13 mouse cellular contexts compared by ENCODE assay signal in the genomic region with DNA sequence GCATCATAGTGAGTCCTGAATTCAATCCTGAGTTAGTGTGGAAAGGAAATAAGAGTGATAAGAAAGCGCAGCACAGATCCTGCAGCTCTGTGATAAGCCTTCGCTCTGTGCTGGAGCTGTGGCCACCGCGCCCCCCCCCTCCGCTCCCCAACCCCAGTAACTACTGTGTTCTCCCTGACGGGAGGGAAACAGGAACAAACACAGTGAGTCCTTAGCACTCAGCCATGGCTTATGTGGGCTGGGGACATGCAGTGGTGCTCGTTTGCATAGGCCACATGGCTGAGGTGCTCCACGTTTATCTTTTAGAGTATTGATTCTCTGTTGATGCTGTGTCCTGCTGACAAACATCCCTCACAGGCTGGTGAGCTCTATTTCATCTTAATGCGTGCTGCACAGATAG. TPM values are rescaled to one million over a fixed set of nuclear protein-coding genes. Genes with fewer than 3 reads are reported as not detected.
DNase-seq lines count a peak whose midpoint lies in the region; ATAC-seq and TF ChIP-seq lines count a peak whose summit lies in the region.
"Had no signal": no experiment of that assay in that cellular context is flagged by ENCODE, and none has a peak within 500 bp of the region (broad histone marks: within the 10 kb centered on the region; RNA-seq: fewer than 3 reads in every experiment).

No protein-coding gene starts in this region.

- no peak overlapping the region for H3K9ac ChIP-seq in midbrain, embryonic 13.5 days (replicated peaks)
- no peak overlapping the region for H3K9ac ChIP-seq in midbrain, postnatal 0 days (replicated peaks; ENCODE audit: low read length, poor library complexity, severe bottlenecking)
- H3K9ac ChIP-seq in liver, embryonic 15.5 days: no peak overlapping the region
- H3K9ac ChIP-seq in stomach, embryonic 15.5 days: no peak overlapping the region
- no peak overlapping the region for H3K9ac ChIP-seq in hindbrain, embryonic 13.5 days
- H3K9ac ChIP-seq: embryonic facial prominence, embryonic 15.5 days had no signal

- H3K4me1 ChIP-seq in heart, embryonic 10.5 days: peaks cover 4% of the 10 kb centered on the region; the same call in 1 of the 2 replicates
- peaks cover 5% of the 10 kb centered on the region for H3K4me1 ChIP-seq in midbrain, embryonic 13.5 days (replicated peaks)
- H3K4me1 ChIP-seq in midbrain, postnatal 0 days (ENCODE audit: insufficient read depth, low read length): no peaks in the 10 kb centered on the region
- peaks cover 7% of the 10 kb centered on the region for H3K4me1 ChIP-seq in liver, embryonic 15.5 days (replicated peaks)
- no peaks in the 10 kb centered on the region for H3K4me1 ChIP-seq in stomach, embryonic 15.5 days
- no peaks in the 10 kb centered on the region for H3K4me1 ChIP-seq in hindbrain, embryonic 13.5 days (replicated peaks)
- H3K4me1 ChIP-seq: embryonic facial prominence, embryonic 15.5 days had no signal

- no peak for TF ChIP-seq CTCF in midbrain, postnatal 0 days (IDR thresholded peaks at IDR 0.05)

- peak; percentile 85 for DNase-seq in heart, embryonic 10.5 days (ENCODE audit: low spot score)
- DNase-seq in heart, postnatal 14 days: no peak
- DNase-seq in midbrain, postnatal 0 days (ENCODE audit: low spot score): no peak
- DNase-seq in cerebellum, postnatal 14 days: no peak
- DNase-seq: gastrocnemius, postnatal 14 days; kidney, postnatal 4 days; thymus, postnatal 14 days had no signal

- 31% methylated on average over 9 of the region's 9 CpGs for WGBS in heart, embryonic 10.5 days
- whole genome bisulfite sequencing in midbrain, embryonic 13.5 days: 78% methylated on average over 9 of the region's 9 CpGs
- WGBS in midbrain, postnatal 0 days: 66% methylated on average over 9 of the region's 9 CpGs
- WGBS in liver, embryonic 15.5 days (ENCODE audit: insufficient replicate concordance): 1% methylated on average over 9 of the region's 9 CpGs
- 59% methylated on average over 9 of the region's 9 CpGs for WGBS in stomach, embryonic 15.5 days
- WGBS in hindbrain, embryonic 13.5 days: 78% methylated on average over 9 of the region's 9 CpGs

- peaks cover 36% of the 10 kb centered on the region for H3K36me3 ChIP-seq in heart, embryonic 10.5 days
- peaks cover 42% of the 10 kb centered on the region for H3K36me3 ChIP-seq in midbrain, embryonic 13.5 days
- peaks cover 19% of the 10 kb centered on the region for H3K36me3 ChIP-seq in midbrain, postnatal 0 days (ENCODE audit: insufficient read depth, low read length)
- peaks cover 9% of the 10 kb centered on the region; the same call in 1 of the 2 replicates for H3K36me3 ChIP-seq in liver, embryonic 15.5 days (replicated peaks)
- H3K36me3 ChIP-seq in stomach, embryonic 15.5 days: peaks cover 17% of the 10 kb centered on the region
- H3K36me3 ChIP-seq in hindbrain, embryonic 13.5 days: peaks cover 46% of the 10 kb centered on the region

- no peaks in the 10 kb centered on the region for H3K27me3 ChIP-seq in heart, embryonic 10.5 days (ENCODE audit: insufficient read depth, poor library complexity, severe bottlenecking)
- no peaks in the 10 kb centered on the region for H3K27me3 ChIP-seq in midbrain, embryonic 13.5 days
- no peaks in the 10 kb centered on the region for H3K27me3 ChIP-seq in midbrain, postnatal 0 days (ENCODE audit: insufficient read depth, low read length)
- H3K27me3 ChIP-seq in liver, embryonic 15.5 days: no peaks in the 10 kb centered on the region
- no peaks in the 10 kb centered on the region for H3K27me3 ChIP-seq in stomach, embryonic 15.5 days (replicated peaks)
- H3K27me3 ChIP-seq in hindbrain, embryonic 13.5 days: no peaks in the 10 kb centered on the region
- H3K27me3 ChIP-seq: embryonic facial prominence, embryonic 15.5 days had no signal

- no peak overlapping the region for H3K4me3 ChIP-seq in heart, embryonic 10.5 days
- no peak overlapping the region for H3K4me3 ChIP-seq in midbrain, embryonic 13.5 days (replicated peaks)
- no peak overlapping the region for H3K4me3 ChIP-seq in midbrain, postnatal 0 days (ENCODE audit: low read depth, low read length)
- no peak overlapping the region for H3K4me3 ChIP-seq in liver, embryonic 15.5 days (replicated peaks)
- H3K4me3 ChIP-seq in stomach, embryonic 15.5 days (replicated peaks): no peak overlapping the region
- H3K4me3 ChIP-seq in hindbrain, embryonic 13.5 days: no peak overlapping the region
- H3K4me3 ChIP-seq: embryonic facial prominence, embryonic 15.5 days had no signal

- no peaks in the 10 kb centered on the region for H3K9me3 ChIP-seq in heart, embryonic 10.5 days
- H3K9me3 ChIP-seq in midbrain, embryonic 13.5 days: no peaks in the 10 kb centered on the region
- H3K9me3 ChIP-seq in midbrain, postnatal 0 days (ENCODE audit: low read length): no peaks in the 10 kb centered on the region
- no peaks in the 10 kb centered on the region for H3K9me3 ChIP-seq in liver, embryonic 15.5 days (replicated peaks)
- H3K9me3 ChIP-seq in stomach, embryonic 15.5 days: no peaks in the 10 kb centered on the region
- H3K9me3 ChIP-seq in hindbrain, embryonic 13.5 days: no peaks in the 10 kb centered on the region
- H3K9me3 ChIP-seq: embryonic facial prominence, embryonic 15.5 days had no signal

- no peak overlapping the region for H3K4me2 ChIP-seq in midbrain, embryonic 13.5 days (replicated peaks)
- H3K4me2 ChIP-seq in midbrain, postnatal 0 days (ENCODE audit: low read depth, low read length, poor library complexity, severe bottlenecking): no peak overlapping the region
- H3K4me2 ChIP-seq in liver, embryonic 15.5 days: peak overlapping the region; percentile 10; the same call in 1 of the 2 replicates
- H3K4me2 ChIP-seq in stomach, embryonic 15.5 days: no peak overlapping the region
- H3K4me2 ChIP-seq in hindbrain, embryonic 13.5 days: no peak overlapping the region
- H3K4me2 ChIP-seq: embryonic facial prominence, embryonic 15.5 days had no signal

- 0 out of 2 replicates have a peak, but pooled peaks have one; percentile 20 for ATAC-seq in midbrain, embryonic 13.5 days
- ATAC-seq in midbrain, postnatal 0 days (ENCODE audit: low FRiP score): no peak
- ATAC-seq in liver, embryonic 15.5 days (ENCODE audit: insufficient read depth): peak; percentile 80
- ATAC-seq in stomach, embryonic 15.5 days (ENCODE audit: insufficient read depth, low FRiP score, low read depth): peak; percentile 75; the same call in 1 of the 2 replicates
- no peak for ATAC-seq in hindbrain, embryonic 13.5 days (ENCODE audit: low FRiP score)
- ATAC-seq: forebrain, embryonic 16.5 days had no signal

- intact Hi-C loops in heart, postnatal 14 days (cut with DNase I): no loop called here

- H3K27ac ChIP-seq in heart, embryonic 10.5 days: 0 out of 2 replicates have a peak overlapping the region, but pooled peaks have one; percentile 23
- no peak overlapping the region for H3K27ac ChIP-seq in midbrain, embryonic 13.5 days
- no peak overlapping the region for H3K27ac ChIP-seq in midbrain, postnatal 0 days (ENCODE audit: low read depth, low read length)
- no peak overlapping the region for H3K27ac ChIP-seq in liver, embryonic 15.5 days (replicated peaks)
- H3K27ac ChIP-seq in stomach, embryonic 15.5 days: no peak overlapping the region
- H3K27ac ChIP-seq in hindbrain, embryonic 13.5 days: no peak overlapping the region
- H3K27ac ChIP-seq: embryonic facial prominence, embryonic 15.5 days had no signal

RNA-seq across cellular contexts. Expression of gene Ryk, which starts 55.4 kb away (rescaled TPM):
- polyA plus RNA-seq in heart, embryonic 10.5 days (2016; fragmentation: Nextera tagmentation; extraction: Ambion mirVana): 11.6 and 15.7 TPM in 2 replicates
- 10 to 100 TPM; 40.2 to 42.6 TPM for total RNA-seq in heart, postnatal 14 days (2021)
- 10.8 and 14.5 TPM in 2 replicates for polyA plus RNA-seq in midbrain, embryonic 13.5 days (2015; fragmentation: Nextera tagmentation; extraction: Ambion mirVana)
- 39.2 and 43.0 TPM in 2 replicates for total RNA-seq in midbrain, postnatal 0 days (2014; rRNA removed)
- polyA plus RNA-seq in midbrain, postnatal 0 days (2015; fragmentation: Nextera tagmentation; extraction: Ambion mirVana): 7.9 and 9.5 TPM in 2 replicates
- 3.8 and 4.9 TPM in 2 replicates for polyA plus RNA-seq in liver, embryonic 15.5 days (2015; fragmentation: Nextera tagmentation; extraction: Ambion mirVana)
- 23.1 and 29.6 TPM in 2 replicates for polyA plus RNA-seq in stomach, embryonic 15.5 days (2015; fragmentation: Nextera tagmentation; extraction: Ambion mirVana)
- polyA plus RNA-seq in hindbrain, embryonic 13.5 days (2015; fragmentation: Nextera tagmentation; extraction: Ambion mirVana): 10.9 and 11.0 TPM in 2 replicates

Comparison
In these comparisons a context has a peak if more than half of its experiments do, and no peak if none do; other contexts are left out.
1. ATAC-seq: peak in midbrain, embryonic 13.5 days (single experiment), liver, embryonic 15.5 days (single experiment) and stomach, embryonic 15.5 days (single experiment); none in midbrain, postnatal 0 days (single experiment) and hindbrain, embryonic 13.5 days (single experiment).